Mouse (Mus musculus): Measurements from ENCODE around the gene Ear10.
"Not testable (repeated sequence)": the region's sequence is repeated elsewhere in the genome, so short reads cannot be mapped to it uniquely, and the experiment has no call there.

DNA sequence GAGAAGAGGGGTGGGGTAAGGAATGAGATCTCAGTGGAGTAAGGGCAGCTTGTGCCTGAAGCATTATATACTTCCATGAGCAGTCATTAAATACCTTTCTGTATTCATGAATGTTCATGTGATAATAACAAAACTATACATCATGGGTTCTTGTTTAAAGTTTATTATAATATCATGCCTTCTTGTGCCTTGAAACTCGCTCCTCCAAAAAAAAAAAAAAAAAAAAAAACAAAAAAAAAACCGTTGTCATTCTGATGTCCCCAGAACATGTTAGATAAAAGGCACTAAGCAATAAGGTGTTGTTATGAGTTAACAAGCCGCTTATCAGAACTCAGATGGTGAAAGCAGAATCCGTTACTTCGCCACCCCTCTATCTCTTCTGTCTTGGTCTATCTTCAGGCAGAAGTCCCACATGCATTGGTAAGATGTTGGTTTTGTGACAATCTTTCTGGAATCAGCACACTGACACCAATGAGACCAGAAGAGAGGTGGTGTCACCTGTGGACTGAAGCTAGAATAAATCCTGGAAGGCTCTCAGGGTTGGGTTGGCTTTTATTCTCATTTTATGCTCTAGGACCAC lies 43.3 kb downstream of the Ear10 start:
- not testable (repeated sequence) for TF ChIP-seq CTCF (IDR thresholded peaks at IDR 0.05; ENCODE audit: borderline replicate concordance, extremely low read depth, insufficient read depth, insufficient read length); POLR2A (IDR thresholded peaks at IDR 0.05; ENCODE audit: borderline replicate concordance, extremely low read depth, insufficient read depth, insufficient read length, poor library complexity, severe bottlenecking)
